ENCODE assay signal across 8 mouse cellular contexts in genomic region chr2:157464746-157465126, GRCm38 (mm10). TPM values are rescaled to one million over a fixed set of nuclear protein-coding genes. Genes with fewer than 3 reads are reported as not detected.
DNase-seq lines count a peak whose midpoint lies in the region; ATAC-seq and TF ChIP-seq lines count a peak whose summit lies in the region.

No protein-coding gene starts in this region.

- peak; percentile 95 for ATAC-seq in lung, embryonic 14.5 days (ENCODE audit: insufficient read depth)
- peak; percentile 93 for ATAC-seq in midbrain, embryonic 12.5 days (ENCODE audit: low FRiP score, low read depth)

- intact Hi-C loops in heart, postnatal 10 days (cut with DNase I) = no loop called here

- 3% methylated on average over 12 of the region's 12 CpGs for WGBS in lung, embryonic 14.5 days
- WGBS in midbrain, embryonic 12.5 days = 3% methylated on average over 11 of the region's 12 CpGs

- peak overlapping the region; percentile 45 for H3K9ac ChIP-seq in lung, embryonic 14.5 days
- H3K9ac ChIP-seq in midbrain, embryonic 12.5 days (replicated peaks) = peak overlapping the region; percentile 50

- no peak overlapping the region; the same call in 1 of the 2 replicates for H3K4me3 ChIP-seq in lung, embryonic 14.5 days (ENCODE audit: low read depth, low read length)
- peak overlapping the region; percentile 13; the same call in 1 of the 2 replicates for H3K4me3 ChIP-seq in midbrain, embryonic 12.5 days

- TF ChIP-seq CTCF in lung, embryonic 14.5 days (IDR thresholded peaks at IDR 0.05; ENCODE audit: low read depth) = no peak

- H3K9me3 ChIP-seq in lung, embryonic 14.5 days (ENCODE audit: low read depth, low read length) = no peaks in the 10 kb centered on the region
- no peaks in the 10 kb centered on the region for H3K9me3 ChIP-seq in midbrain, embryonic 12.5 days

- peaks cover 24% of the 10 kb centered on the region for H3K4me1 ChIP-seq in lung, embryonic 14.5 days (ENCODE audit: insufficient read depth)
- H3K4me1 ChIP-seq in midbrain, embryonic 12.5 days = peaks cover 71% of the 10 kb centered on the region

- H3K27me3 ChIP-seq in lung, embryonic 14.5 days (ENCODE audit: insufficient read depth, low read length) = no peaks in the 10 kb centered on the region
- no peaks in the 10 kb centered on the region for H3K27me3 ChIP-seq in midbrain, embryonic 12.5 days

- peaks cover 95% of the 10 kb centered on the region for H3K36me3 ChIP-seq in lung, embryonic 14.5 days (ENCODE audit: insufficient read depth)
- H3K36me3 ChIP-seq in midbrain, embryonic 12.5 days = peaks cover 36% of the 10 kb centered on the region

- peak overlapping the region; percentile 32 for H3K4me2 ChIP-seq in lung, embryonic 14.5 days
- H3K4me2 ChIP-seq in midbrain, embryonic 12.5 days (replicated peaks) = peak overlapping the region; percentile 45

- peak; percentile 64 for DNase-seq in cerebellum, postnatal 10 days
- no peak for DNase-seq in cerebellum, adult 9-10 months
- peak; percentile 92 for DNase-seq in lung, embryonic 14.5 days
- no peak for DNase-seq in lung, postnatal 25 days (ENCODE audit: low spot score)
- DNase-seq in heart, postnatal 10 days = peak; percentile 19 to 24
- no peak for DNase-seq in gastrocnemius, postnatal 25 days
- DNase-seq in natural killer cell, adult 2 months (ENCODE audit: low spot score in 2 of 2) = no peak

- peak overlapping the region; percentile 94 for H3K27ac ChIP-seq in lung, embryonic 14.5 days (ENCODE audit: low read depth)
- H3K27ac ChIP-seq in midbrain, embryonic 12.5 days (replicated peaks) = peak overlapping the region; percentile 98

RNA-seq across cellular contexts. Expression of gene Src, which starts 46.5 kb away (rescaled TPM):
- polyA plus RNA-seq in lung, embryonic 14.5 days (2014; fragmentation: Nextera tagmentation; extraction: Ambion mirVana) = 16.4 and 18.9 TPM in 2 replicates
- total RNA-seq in heart, postnatal 10 days (2021) = 1 to 10 TPM; 8.4 to 9.5 TPM
- 33.5 and 36.6 TPM in 2 replicates for polyA plus RNA-seq in midbrain, embryonic 12.5 days (2016; fragmentation: Nextera tagmentation; extraction: Ambion mirVana)
- 1 to 10 TPM; 3.1 to 3.6 TPM for total RNA-seq in gastrocnemius, postnatal 25 days (2021)

Comparison
In these comparisons a context has a peak if more than half of its experiments do, and no peak if none do; other contexts are left out.
1. DNase-seq: peak in cerebellum, postnatal 10 days (2 of 2), lung, embryonic 14.5 days (single experiment) and heart, postnatal 10 days (2 of 2); none in cerebellum, adult 9-10 months (single experiment), lung, postnatal 25 days (single experiment), gastrocnemius, postnatal 25 days (single experiment) and natural killer cell, adult 2 months (0 of 2).